ENCODE assay signal across 28 mouse cellular contexts in genomic region chr7:70324041-70324440, GRCm38 (mm10). TPM values are rescaled to one million over a fixed set of nuclear protein-coding genes. Genes with fewer than 3 reads are reported as not detected.
DNase-seq lines count a peak whose midpoint lies in the region; ATAC-seq lines count a peak whose summit lies in the region.
"Had no signal": no experiment of that assay in that cellular context is flagged by ENCODE, and none has a peak within 500 bp of the region (broad histone marks: within the 10 kb centered on the region; RNA-seq: fewer than 3 reads in every experiment).

No protein-coding gene starts in this region.

- H3K9ac ChIP-seq in forebrain, embryonic 13.5 days: no peak overlapping the region
- H3K9ac ChIP-seq in limb, embryonic 11.5 days (ENCODE audit: low read length): no peak overlapping the region
- no peak overlapping the region for H3K9ac ChIP-seq in neural tube, embryonic 15.5 days (replicated peaks)
- no peak overlapping the region for H3K9ac ChIP-seq in kidney, embryonic 14.5 days (ENCODE audit: low read depth, low read length)
- H3K9ac ChIP-seq: embryonic facial prominence, embryonic 12.5 days; heart, embryonic 13.5 days; hindbrain, embryonic 15.5 days; limb, embryonic 15.5 days; liver, embryonic 13.5 days had no signal

- peaks cover 52% of the 10 kb centered on the region for H3K4me1 ChIP-seq in forebrain, embryonic 10.5 days
- H3K4me1 ChIP-seq in forebrain, embryonic 13.5 days: 0 out of 2 replicates have a peak, but pooled peaks cover 9% of the 10 kb centered on the region
- H3K4me1 ChIP-seq in limb, embryonic 11.5 days (ENCODE audit: control insufficient read depth, insufficient read depth, low read length): peaks cover 10% of the 10 kb centered on the region; the same call in 1 of the 2 replicates
- peaks cover 27% of the 10 kb centered on the region for H3K4me1 ChIP-seq in limb, embryonic 10.5 days
- peaks cover 5% of the 10 kb centered on the region; the same call in 1 of the 2 replicates for H3K4me1 ChIP-seq in neural tube, embryonic 15.5 days
- H3K4me1 ChIP-seq in kidney, embryonic 14.5 days (ENCODE audit: control insufficient read depth, insufficient read depth, low read length): peaks cover 7% of the 10 kb centered on the region; the same call in 1 of the 2 replicates
- H3K4me1 ChIP-seq: liver, embryonic 13.5 days; megakaryocyte, embryonic 14.5 days had no signal

- 6% methylated on average over 9 of the region's 9 CpGs for WGBS in forebrain, embryonic 10.5 days
- WGBS in forebrain, embryonic 13.5 days: 4% methylated on average over 9 of the region's 9 CpGs
- 3% methylated on average over 9 of the region's 9 CpGs for WGBS in limb, embryonic 11.5 days
- 4% methylated on average over 9 of the region's 9 CpGs for whole genome bisulfite sequencing in limb, embryonic 10.5 days
- whole genome bisulfite sequencing in neural tube, embryonic 15.5 days: 5% methylated on average over 9 of the region's 9 CpGs
- WGBS in kidney, embryonic 14.5 days: 35% methylated on average over 9 of the region's 9 CpGs

- H3K4me2 ChIP-seq in forebrain, embryonic 13.5 days: no peak overlapping the region
- no peak overlapping the region for H3K4me2 ChIP-seq in limb, embryonic 11.5 days (ENCODE audit: low read depth, severe bottlenecking)
- H3K4me2 ChIP-seq in neural tube, embryonic 15.5 days: no peak overlapping the region
- H3K4me2 ChIP-seq in kidney, embryonic 14.5 days (replicated peaks; ENCODE audit: low read depth, low read length): no peak overlapping the region
- H3K4me2 ChIP-seq: embryonic facial prominence, embryonic 12.5 days; heart, embryonic 13.5 days; hindbrain, embryonic 15.5 days; limb, embryonic 15.5 days; liver, embryonic 13.5 days had no signal

- peak; percentile 16 for DNase-seq in forebrain, embryonic 10.5 days (ENCODE audit: extremely low spot score, low spot score)
- DNase-seq in limb, embryonic 11.5 days (ENCODE audit: low spot score): peak; percentile 55
- DNase-seq in limb, embryonic 10.5 days (ENCODE audit: low spot score): no peak
- DNase-seq in neural tube, embryonic 10.5 days (ENCODE audit: extremely low spot score, low spot score): peak; percentile 33
- DNase-seq: adrenal gland, postnatal 10 days; cerebellum, adult 11-12 months; cerebellum, adult 9-11 months; gastrocnemius, postnatal 36 days; heart, adult 2 months; heart, postnatal 10 days; kidney, adult 18-20 months; liver, embryonic 13.5 days; lung, adult 18-20 months; lung, postnatal 4 days; right cerebral cortex, postnatal 14 days; thymus, postnatal 4 days had no signal

- H3K4me3 ChIP-seq in forebrain, embryonic 10.5 days: no peak overlapping the region; the same call in 1 of the 2 replicates
- no peak overlapping the region for H3K4me3 ChIP-seq in forebrain, embryonic 13.5 days
- H3K4me3 ChIP-seq in limb, embryonic 11.5 days (ENCODE audit: low read depth, low read length): no peak overlapping the region
- no peak overlapping the region for H3K4me3 ChIP-seq in limb, embryonic 10.5 days
- no peak overlapping the region for H3K4me3 ChIP-seq in neural tube, embryonic 15.5 days (replicated peaks)
- no peak overlapping the region for H3K4me3 ChIP-seq in kidney, embryonic 14.5 days (ENCODE audit: low read length)
- H3K4me3 ChIP-seq: embryonic facial prominence, embryonic 12.5 days; heart, adult 2 months; heart, embryonic 13.5 days; hindbrain, embryonic 15.5 days; limb, embryonic 15.5 days; liver, embryonic 13.5 days; megakaryocyte, embryonic 14.5 days had no signal

- ATAC-seq in forebrain, embryonic 13.5 days: no peak
- no peak for ATAC-seq in limb, embryonic 11.5 days (ENCODE audit: insufficient number of reproducible peaks, low FRiP score, low TSS enrichment, low read depth)
- no peak for ATAC-seq in neural tube, embryonic 15.5 days (ENCODE audit: low FRiP score)
- no peak; the same call in 1 of the 2 replicates for ATAC-seq in kidney, embryonic 14.5 days (ENCODE audit: low FRiP score, low TSS enrichment)
- ATAC-seq: lung, postnatal 0 days; Patski had no signal

- H3K27me3 ChIP-seq in forebrain, embryonic 10.5 days (ENCODE audit: poor library complexity, severe bottlenecking): peaks cover 97% of the 10 kb centered on the region
- peaks cover 94% of the 10 kb centered on the region for H3K27me3 ChIP-seq in forebrain, embryonic 13.5 days
- H3K27me3 ChIP-seq in limb, embryonic 11.5 days (ENCODE audit: control insufficient read depth, insufficient read depth, low read length): peaks cover 56% of the 10 kb centered on the region
- H3K27me3 ChIP-seq in limb, embryonic 10.5 days (ENCODE audit: low read depth, poor library complexity, severe bottlenecking): peaks cover 83% of the 10 kb centered on the region
- H3K27me3 ChIP-seq in neural tube, embryonic 15.5 days (replicated peaks): peaks cover 76% of the 10 kb centered on the region
- H3K27me3 ChIP-seq in kidney, embryonic 14.5 days (ENCODE audit: control insufficient read depth, insufficient read depth, low read length): peaks cover 16% of the 10 kb centered on the region
- H3K27me3 ChIP-seq: Patski had no signal

- no peaks in the 10 kb centered on the region for H3K36me3 ChIP-seq in forebrain, embryonic 10.5 days (replicated peaks)
- H3K36me3 ChIP-seq in forebrain, embryonic 13.5 days (ENCODE audit: poor library complexity, severe bottlenecking): no peaks in the 10 kb centered on the region
- no peaks in the 10 kb centered on the region for H3K36me3 ChIP-seq in limb, embryonic 11.5 days (ENCODE audit: control insufficient read depth, insufficient read depth, low read length)
- H3K36me3 ChIP-seq in limb, embryonic 10.5 days: no peaks in the 10 kb centered on the region
- no peaks in the 10 kb centered on the region for H3K36me3 ChIP-seq in neural tube, embryonic 15.5 days
- H3K36me3 ChIP-seq in kidney, embryonic 14.5 days (ENCODE audit: control insufficient read depth, insufficient read depth, low read length): no peaks in the 10 kb centered on the region
- H3K36me3 ChIP-seq: embryonic facial prominence, embryonic 12.5 days; G1E; heart, embryonic 13.5 days; hindbrain, embryonic 15.5 days; limb, embryonic 15.5 days; liver, embryonic 13.5 days had no signal

- H3K27ac ChIP-seq in forebrain, embryonic 10.5 days: peak overlapping the region; percentile 67; the same call in 1 of the 2 replicates
- H3K27ac ChIP-seq in forebrain, embryonic 13.5 days: no peak overlapping the region
- no peak overlapping the region for H3K27ac ChIP-seq in limb, embryonic 11.5 days (replicated peaks; ENCODE audit: low read depth, low read length)
- H3K27ac ChIP-seq in limb, embryonic 10.5 days: no peak overlapping the region
- H3K27ac ChIP-seq in neural tube, embryonic 15.5 days (replicated peaks): no peak overlapping the region
- H3K27ac ChIP-seq in kidney, embryonic 14.5 days (ENCODE audit: low read depth, low read length): no peak overlapping the region
- H3K27ac ChIP-seq: embryonic facial prominence, embryonic 12.5 days; heart, adult 2 months; heart, embryonic 13.5 days; hindbrain, embryonic 15.5 days; kidney, postnatal 0 days; limb, embryonic 15.5 days; liver, embryonic 13.5 days had no signal

- H3K9me3 ChIP-seq in forebrain, embryonic 10.5 days: no peaks in the 10 kb centered on the region
- no peaks in the 10 kb centered on the region for H3K9me3 ChIP-seq in forebrain, embryonic 13.5 days (replicated peaks)
- H3K9me3 ChIP-seq in limb, embryonic 11.5 days (ENCODE audit: control insufficient read depth, low read length): no peaks in the 10 kb centered on the region
- no peaks in the 10 kb centered on the region for H3K9me3 ChIP-seq in limb, embryonic 10.5 days (replicated peaks)
- H3K9me3 ChIP-seq in neural tube, embryonic 15.5 days (replicated peaks): no peaks in the 10 kb centered on the region
- H3K9me3 ChIP-seq in kidney, embryonic 14.5 days (ENCODE audit: control insufficient read depth, low read length): no peaks in the 10 kb centered on the region
- H3K9me3 ChIP-seq: embryonic facial prominence, embryonic 12.5 days; heart, embryonic 13.5 days; hindbrain, embryonic 15.5 days; limb, embryonic 15.5 days; liver, embryonic 13.5 days had no signal

RNA-seq across cellular contexts. Expression of gene Nr2f2, which starts 42.5 kb away (rescaled TPM):
- 82.3 and 82.7 TPM in 2 replicates for polyA plus RNA-seq in forebrain, embryonic 10.5 days (2016; fragmentation: Nextera tagmentation; extraction: Ambion mirVana)
- polyA plus RNA-seq in forebrain, embryonic 13.5 days (2015; fragmentation: Nextera tagmentation; extraction: Ambion mirVana): 97.9 and 132 TPM in 2 replicates
- polyA plus RNA-seq in limb, embryonic 11.5 days (2014; fragmentation: Nextera tagmentation; extraction: Ambion mirVana): 71.4 and 79.5 TPM in 2 replicates
- 48.0 and 56.8 TPM in 2 replicates for polyA plus RNA-seq in limb, embryonic 10.5 days (2016; fragmentation: Nextera tagmentation; extraction: Ambion mirVana)
- polyA plus RNA-seq in neural tube, embryonic 15.5 days (2015; fragmentation: Nextera tagmentation; extraction: Ambion mirVana): 60.3 and 62.5 TPM in 2 replicates
- 310 and 320 TPM in 2 replicates for polyA plus RNA-seq in kidney, embryonic 14.5 days (2014; fragmentation: Nextera tagmentation; extraction: Ambion mirVana)
- polyA plus RNA-seq: G1E had no signal
